Mouse (Mus musculus) embryo, embryonic 11 days (tissue): ENCODE results near the gene Dlg2.

Source experiments
- DNase-seq: peaks from one replicate; pipeline ENCODE4 v3.0.0-alpha.2; 2015

Dlg2 gene

GRCm38 (mm10) chr7:92213751-92214150 is 1737.3 kb downstream of the Dlg2 start:
- no peak for DNase-seq

- DNase-seq = no peak
Measured at GRCm38 (mm10) chr7:92218171-92218570, 1741.7 kb downstream of the Dlg2 start.

- no peak for DNase-seq
Measured at GRCm38 (mm10) chr7:92220619-92221018, 1744.1 kb downstream of the Dlg2 start.

- no peak for DNase-seq
Measured at GRCm38 (mm10) chr7:92234476-92235202, 1758.2 kb downstream of the Dlg2 start.

GRCm38 (mm10) chr7:92235541-92236031 is 1759.1 kb downstream of the Dlg2 start:
- peak; percentile 60 for DNase-seq

- no peak for DNase-seq
Measured at GRCm38 (mm10) chr7:92240908-92241307, 1764.4 kb downstream of the Dlg2 start.

GRCm38 (mm10) chr7:92247594-92247993 is 1771.1 kb downstream of the Dlg2 start:
- no peak for DNase-seq

- DNase-seq = no peak
Measured at GRCm38 (mm10) chr7:92248619-92249018, 1772.1 kb downstream of the Dlg2 start.

- no peak for DNase-seq
Measured at GRCm38 (mm10) chr7:92258148-92258547, 1781.7 kb downstream of the Dlg2 start.

GRCm38 (mm10) chr7:92258701-92259100 is 1782.2 kb downstream of the Dlg2 start:
- no peak for DNase-seq

GRCm38 (mm10) chr7:92264325-92264724 is 1787.9 kb downstream of the Dlg2 start:
- DNase-seq = no peak

GRCm38 (mm10) chr7:92264964-92265363 is 1788.5 kb downstream of the Dlg2 start:
- no peak for DNase-seq

GRCm38 (mm10) chr7:92275353-92275752 is 1798.9 kb downstream of the Dlg2 start:
- DNase-seq = no peak

- no peak for DNase-seq
Measured at GRCm38 (mm10) chr7:92277629-92278028, 1801.2 kb downstream of the Dlg2 start.

- DNase-seq = peak; percentile 61
Measured at GRCm38 (mm10) chr7:92280925-92281324, 1804.5 kb downstream of the Dlg2 start.

- peak; percentile 38 for DNase-seq
Measured at GRCm38 (mm10) chr7:92287058-92287457, 1810.6 kb downstream of the Dlg2 start.

- DNase-seq = no peak
Measured at GRCm38 (mm10) chr7:92288814-92289213, 1812.3 kb downstream of the Dlg2 start.

- DNase-seq = no peak
Measured at GRCm38 (mm10) chr7:92292918-92293518, 1816.5 kb downstream of the Dlg2 start.

- no peak for DNase-seq
Measured at GRCm38 (mm10) chr7:92301046-92301445, 1824.6 kb downstream of the Dlg2 start.

- no peak for DNase-seq
Measured at GRCm38 (mm10) chr7:92307634-92308033, 1831.2 kb downstream of the Dlg2 start.

- no peak for DNase-seq
Measured at GRCm38 (mm10) chr7:92308168-92308567, 1831.7 kb downstream of the Dlg2 start.

GRCm38 (mm10) chr7:92316389-92316788 is 1839.9 kb downstream of the Dlg2 start:
- DNase-seq = no peak

- no peak for DNase-seq
Measured at GRCm38 (mm10) chr7:92319469-92319868, 1843.0 kb downstream of the Dlg2 start.

- no peak for DNase-seq
Measured at GRCm38 (mm10) chr7:92320181-92320580, 1843.7 kb downstream of the Dlg2 start.
